In genomic region chr9:39707017-39707416, GRCm38 (mm10) we compare ENCODE assay signal across 42 mouse cellular contexts. TPM values are rescaled to one million over a fixed set of nuclear protein-coding genes. Genes with fewer than 3 reads are reported as not detected.
"Had no signal": no experiment of that assay in that cellular context is flagged by ENCODE, and none has a peak within 500 bp of the region (broad histone marks: within the 10 kb centered on the region; RNA-seq: fewer than 3 reads in every experiment).

Gene Olfr149, minus strand, starts transcription at chr9:39707117.

- H3K4me2 ChIP-seq: heart, embryonic 11.5 days; heart, embryonic 13.5 days; heart, embryonic 15.5 days; hindbrain, embryonic 14.5 days; kidney, embryonic 15.5 days; limb, embryonic 12.5 days; liver, embryonic 11.5 days; liver, embryonic 13.5 days had no signal

- H3K36me3 ChIP-seq: heart, embryonic 13.5 days; heart, embryonic 15.5 days; kidney, embryonic 15.5 days; limb, embryonic 10.5 days; limb, embryonic 12.5 days; liver, embryonic 13.5 days had no signal

- H3K27ac ChIP-seq: heart, adult 2 months; heart, embryonic 13.5 days; heart, embryonic 15.5 days; hindbrain, embryonic 14.5 days; kidney, embryonic 15.5 days; kidney, postnatal 0 days; limb, embryonic 10.5 days; limb, embryonic 12.5 days; liver, embryonic 13.5 days had no signal

- H3K9me3 ChIP-seq: heart, embryonic 13.5 days; heart, embryonic 15.5 days; kidney, embryonic 15.5 days; limb, embryonic 10.5 days; limb, embryonic 12.5 days; liver, embryonic 13.5 days had no signal

- H3K4me1 ChIP-seq: heart, embryonic 15.5 days; limb, embryonic 10.5 days; limb, embryonic 12.5 days; liver, embryonic 13.5 days had no signal

- H3K27me3 ChIP-seq: heart, embryonic 13.5 days; heart, embryonic 15.5 days; kidney, embryonic 15.5 days; limb, embryonic 12.5 days; liver, embryonic 13.5 days had no signal

- ATAC-seq: hindbrain, embryonic 16.5 days; intestine, embryonic 16.5 days had no signal

- DNase-seq: gastrocnemius, postnatal 14 days; gastrocnemius, postnatal 36 days; heart, adult 11 months; heart, adult 2 months; heart, postnatal 14 days; heart, postnatal 36 days; kidney, adult 11 months; kidney, adult 2 months; kidney, adult 9 months; kidney, postnatal 14 days; kidney, postnatal 36 days; layer of hippocampus, adult 9-11 months; layer of hippocampus, postnatal 36 days; liver; liver, embryonic 13.5 days had no signal

- H3K9ac ChIP-seq: heart, embryonic 13.5 days; heart, embryonic 15.5 days; hindbrain, embryonic 14.5 days; kidney, embryonic 15.5 days; limb, embryonic 12.5 days; liver, embryonic 13.5 days had no signal

- H3K4me3 ChIP-seq: heart, adult 2 months; heart, embryonic 13.5 days; heart, embryonic 15.5 days; kidney, embryonic 15.5 days; limb, embryonic 10.5 days; limb, embryonic 12.5 days; liver, embryonic 13.5 days had no signal

RNA-seq across cellular contexts. Expression of gene Olfr149, which starts in this region (rescaled TPM):
- total RNA-seq: gastrocnemius, adult 18-20 months; gastrocnemius, adult 8-10 months; gastrocnemius, postnatal 14 days; gastrocnemius, postnatal 36 days; heart, adult 2 months; heart, postnatal 14 days; heart, postnatal 36 days; hematopoietic stem cell, adult 5-6 weeks; layer of hippocampus, adult 18-20 months; layer of hippocampus, adult 8-10 months; layer of hippocampus, postnatal 14 days; layer of hippocampus, postnatal 36 days; left cerebral cortex, adult 18-20 months; left cerebral cortex, adult 8-10 months; left cerebral cortex, postnatal 10 days; left cerebral cortex, postnatal 36 days had no signal
- polyA plus RNA-seq: gonadal fat pad, adult 2 months; heart, adult 2 months; heart, embryonic 11.5 days; heart, embryonic 13.5 days; heart, embryonic 15.5 days; heart, postnatal 0 days; hindbrain, embryonic 11.5 days; hindbrain, embryonic 14.5 days; hindbrain, embryonic 16.5 days; intestine, embryonic 14.5 days; intestine, embryonic 16.5 days; kidney, adult 2 months; kidney, embryonic 15.5 days; kidney, postnatal 0 days; large intestine, adult 2 months; limb, embryonic 10.5 days; limb, embryonic 12.5 days; limb, embryonic 14.5 days; liver, embryonic 11.5 days; liver, embryonic 13.5 days had no signal
